Mouse (Mus musculus) splenic B cell, adult 2 months (primary cell): ENCODE results near the gene Dock9.
A peak's percentile ranks its signal among the peaks of the same experiment; 100 is the strongest.

Experiments
- DNase-seq: peaks from one replicate; pipeline ENCODE4 v3.0.0-alpha.2; 2011; ENCODE audit warnings: low read depth, low spot score
- H3K27me3 ChIP-seq: 2 replicates; pipeline ENCODE4 v1.6.1; 2012; ENCODE audit warnings: mild to moderate bottlenecking, low read length, moderate library complexity, mixed read lengths; ENCODE audit not compliant: control insufficient read depth, poor library complexity, insufficient read depth, severe bottlenecking
- H3K36me3 ChIP-seq: 2 replicates; pipeline ENCODE4 v1.6.1; 2012; ENCODE audit warnings: mild to moderate bottlenecking, low read length, moderate library complexity, mixed read lengths; ENCODE audit not compliant: control insufficient read depth, poor library complexity, insufficient read depth, severe bottlenecking

Gene Dock9

DNA sequence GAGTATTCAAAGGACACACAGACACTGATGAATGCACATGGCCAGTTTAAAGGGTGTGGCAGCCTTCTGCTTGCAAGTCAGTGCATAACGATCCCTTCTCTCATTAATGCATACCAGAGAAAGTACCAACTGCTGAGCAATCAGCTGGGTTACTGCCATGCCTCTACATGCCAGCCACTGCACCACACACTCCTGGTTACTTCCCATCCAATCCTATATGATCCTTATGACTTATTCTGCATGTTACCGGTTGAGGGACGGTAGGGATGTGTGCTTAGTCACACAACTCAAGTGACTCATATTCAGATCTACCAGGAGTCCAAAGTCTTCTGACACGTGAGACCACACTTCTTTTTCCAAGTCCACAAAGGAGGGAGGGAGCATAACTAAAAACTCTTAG is 186.5 kb downstream of the Dock9 start:
- no peaks in the 10 kb centered on the region for H3K27me3 ChIP-seq
- DNase-seq: no peak
- 0 out of 2 replicates have a peak, but pooled peaks cover 2% of the 10 kb centered on the region for H3K36me3 ChIP-seq

DNA sequence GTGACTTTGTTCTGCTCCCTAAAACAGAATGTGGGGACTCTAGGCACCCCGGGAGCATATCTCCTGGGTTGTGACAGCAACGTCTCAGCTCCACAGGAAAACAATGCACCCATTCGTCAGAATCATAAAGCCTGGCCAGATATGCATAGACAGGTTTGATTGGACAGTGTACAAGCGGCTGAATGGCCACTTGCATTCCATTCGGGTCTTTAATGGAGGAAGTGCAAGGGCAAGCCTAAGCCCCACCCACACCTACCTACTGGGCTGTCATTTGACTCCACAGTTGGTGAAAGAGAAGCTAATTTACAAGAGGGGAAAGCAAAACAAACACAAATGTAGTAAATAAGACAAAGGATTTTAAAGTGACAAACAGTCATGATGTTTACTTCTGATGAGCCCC is 189.1 kb downstream of the Dock9 start:
- DNase-seq: no peak
- no peaks in the 10 kb centered on the region for H3K27me3 ChIP-seq
- H3K36me3 ChIP-seq: 0 out of 2 replicates have a peak, but pooled peaks cover 2% of the 10 kb centered on the region

- Histone ChIP-seq H3K27me3 (no peaks in the 10 kb centered on the region), H3K36me3 (0 out of 2 replicates have a peak, but pooled peaks cover 2% of the 10 kb centered on the region)
- DNase-seq: no peak
Measured at GRCm38 (mm10) chr14:121606433-121606832, 191.2 kb downstream of the Dock9 start.

DNA sequence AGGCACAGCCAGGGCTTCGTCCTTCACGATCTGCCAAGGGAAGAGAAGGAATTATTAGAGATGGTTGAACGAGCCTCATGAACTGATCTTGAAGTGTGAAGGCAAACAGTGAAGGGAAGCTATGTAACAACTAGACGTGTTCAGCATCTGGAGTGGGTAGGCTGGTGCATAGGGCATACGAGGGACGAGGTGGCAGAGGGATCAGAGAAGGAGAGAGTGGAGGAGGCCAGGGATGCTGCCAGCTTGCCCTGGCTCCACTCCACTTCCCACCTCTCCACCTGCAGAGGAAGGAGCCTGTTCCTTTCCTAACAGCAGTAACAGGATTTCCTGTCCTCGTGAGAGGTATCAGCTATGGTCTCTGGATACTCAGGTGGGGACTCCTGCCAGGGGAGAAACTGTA is 192.4 kb downstream of the Dock9 start:
- DNase-seq: no peak
- no peaks in the 10 kb centered on the region for H3K27me3 ChIP-seq
- H3K36me3 ChIP-seq: 0 out of 2 replicates have a peak, but pooled peaks cover 2% of the 10 kb centered on the region

DNA sequence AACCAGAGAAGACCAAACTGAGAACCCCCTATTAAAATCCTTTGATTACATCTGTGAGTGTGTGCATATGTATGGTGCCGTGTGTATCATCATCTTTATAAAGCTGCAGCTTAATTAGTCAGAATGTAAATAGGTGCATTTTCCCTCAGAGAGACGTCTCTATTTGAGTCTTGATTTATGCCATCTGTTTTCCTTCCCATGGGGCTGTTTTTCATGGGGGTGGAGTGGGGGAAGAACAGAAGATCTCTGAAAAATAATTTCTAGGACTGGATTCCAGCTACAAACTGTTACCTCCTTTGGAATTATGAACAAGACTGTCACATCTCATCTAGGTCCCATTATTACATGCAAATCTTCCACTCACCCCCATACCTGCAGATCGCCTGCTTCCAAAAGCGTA is 193.1 kb downstream of the Dock9 start:
- Histone ChIP-seq H3K27me3 (no peaks in the 10 kb centered on the region), H3K36me3 (0 out of 2 replicates have a peak, but pooled peaks cover under 1% of the 10 kb centered on the region)
- DNase-seq: no peak

GRCm38 (mm10) chr14:121602610-121603009 is 195.0 kb downstream of the Dock9 start:
- no peaks in the 10 kb centered on the region for H3K36me3 ChIP-seq
- no peaks in the 10 kb centered on the region for H3K27me3 ChIP-seq
- no peak for DNase-seq

- H3K36me3 ChIP-seq: no peaks in the 10 kb centered on the region
- peak; percentile 46 for DNase-seq
- no peaks in the 10 kb centered on the region for H3K27me3 ChIP-seq
Measured at GRCm38 (mm10) chr14:121600538-121600937, 197.1 kb downstream of the Dock9 start.

DNA sequence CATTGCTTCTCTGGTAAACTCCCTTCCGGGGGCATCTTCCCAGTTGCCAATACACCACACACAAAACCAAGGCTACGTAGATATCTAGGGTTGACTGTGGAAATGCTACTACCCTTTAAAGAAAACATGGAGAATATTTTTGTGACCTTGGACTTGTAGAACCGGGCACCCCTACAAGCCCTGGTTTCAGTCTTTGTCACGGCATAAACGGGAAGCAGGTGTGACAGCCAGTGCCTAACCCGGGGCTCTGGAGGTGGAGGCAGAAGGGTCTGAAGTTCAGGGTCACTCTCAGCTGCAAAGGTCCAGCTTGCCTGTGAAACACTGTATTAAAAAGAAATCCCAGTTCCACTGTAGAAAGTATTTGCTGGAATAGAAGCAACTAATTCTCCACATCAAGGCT is 200.6 kb downstream of the Dock9 start:
- Histone ChIP-seq H3K36me3 (no peaks in the 10 kb centered on the region), H3K27me3 (no peaks in the 10 kb centered on the region)
- DNase-seq: no peak

DNA sequence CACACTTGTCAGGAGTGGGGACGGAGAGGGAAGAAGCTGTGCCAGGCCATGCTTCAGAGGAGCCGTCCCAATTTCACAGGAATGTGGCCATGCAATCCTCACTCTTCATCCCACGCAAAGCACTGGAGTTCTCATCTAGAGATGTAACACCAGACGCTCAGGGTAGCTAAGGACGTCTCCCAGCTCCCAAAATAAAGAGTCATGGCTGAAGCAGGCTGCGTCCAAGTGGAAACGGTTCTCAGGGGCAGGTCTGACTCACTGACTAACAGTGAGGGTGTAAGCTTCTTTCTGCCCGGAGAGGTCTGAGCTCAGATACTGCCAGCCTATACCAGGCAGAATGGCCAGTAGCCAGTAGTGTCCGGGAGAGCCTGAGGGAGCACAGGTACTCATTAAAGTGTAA is 201.0 kb downstream of the Dock9 start:
- Histone ChIP-seq H3K27me3 (no peaks in the 10 kb centered on the region), H3K36me3 (no peaks in the 10 kb centered on the region)
- no peak for DNase-seq

DNA sequence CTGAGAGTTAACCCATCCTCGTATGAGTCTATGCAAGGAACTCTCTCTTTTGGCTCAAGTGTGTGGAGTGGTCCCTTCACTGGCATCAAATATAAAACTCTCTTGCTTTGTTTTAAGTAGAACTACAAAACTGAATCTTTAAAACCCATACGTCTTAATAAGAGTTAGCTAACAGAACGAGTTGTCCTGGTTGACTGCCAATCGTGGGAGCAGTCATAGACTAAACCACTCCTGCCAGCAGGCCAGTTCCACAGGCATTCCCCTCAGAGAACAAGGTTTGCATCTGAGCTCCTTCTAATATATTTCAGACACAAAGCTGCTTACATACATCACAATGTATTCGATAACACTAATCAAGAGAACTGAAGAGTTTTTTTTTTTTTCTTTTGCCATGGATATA is 203.0 kb downstream of the Dock9 start:
- H3K36me3 ChIP-seq: no peaks in the 10 kb centered on the region
- H3K27me3 ChIP-seq: no peaks in the 10 kb centered on the region
- DNase-seq: no peak

DNA sequence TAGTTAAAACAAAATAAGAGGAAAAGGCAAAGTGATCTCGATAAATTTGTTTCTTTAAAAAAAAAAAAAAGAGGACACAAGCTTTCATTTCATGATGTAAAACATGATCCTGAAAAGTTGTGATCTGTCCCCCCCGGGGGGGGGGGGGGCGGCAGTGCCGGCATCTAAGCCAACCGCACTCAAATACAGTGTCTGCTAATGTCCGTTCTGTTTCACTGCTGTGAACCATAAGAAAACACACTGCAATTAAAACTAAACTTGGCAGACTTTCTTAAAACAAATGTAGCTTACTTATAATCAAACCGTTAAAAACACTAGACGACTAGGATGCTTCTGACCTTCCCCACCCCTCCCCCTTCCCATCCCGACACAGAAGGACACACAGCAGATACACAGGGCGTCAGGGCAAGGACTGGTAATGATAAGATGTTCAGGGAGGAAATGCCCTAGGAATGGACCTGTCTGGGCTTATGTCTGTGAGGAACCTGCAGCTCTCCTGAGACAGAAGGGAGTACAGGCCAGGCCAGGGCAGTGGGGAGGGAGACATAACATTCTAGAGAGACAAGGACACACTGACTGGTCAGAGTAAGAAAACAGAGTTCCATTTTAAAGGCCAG is 204.2 kb downstream of the Dock9 start:
- H3K36me3 ChIP-seq: no peaks in the 10 kb centered on the region
- no peaks in the 10 kb centered on the region for H3K27me3 ChIP-seq
- no peak for DNase-seq

- Histone ChIP-seq H3K27me3 (no peaks in the 10 kb centered on the region), H3K36me3 (no peaks in the 10 kb centered on the region)
- no peak for DNase-seq
Measured at GRCm38 (mm10) chr14:121592890-121593289, 204.7 kb downstream of the Dock9 start.

DNA sequence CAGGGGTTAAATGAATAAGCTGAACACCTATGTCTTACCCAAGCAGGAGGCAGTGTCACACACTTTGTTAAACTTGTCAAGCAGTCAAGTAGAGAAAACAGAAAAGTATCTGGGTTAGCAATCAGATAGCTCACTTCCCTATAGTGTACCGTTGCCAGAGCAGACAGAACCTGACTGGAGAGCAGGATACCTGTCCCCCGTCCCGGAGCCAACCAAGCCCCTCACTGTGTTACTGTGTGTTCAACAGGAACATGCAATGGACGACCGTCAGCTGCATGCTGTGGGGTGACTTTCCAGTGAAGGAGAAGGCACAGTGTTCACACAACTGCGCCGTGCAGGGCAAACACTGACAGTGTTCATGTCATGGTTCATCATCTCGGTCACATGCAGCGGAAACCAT is 205.3 kb downstream of the Dock9 start:
- Histone ChIP-seq H3K36me3 (no peaks in the 10 kb centered on the region), H3K27me3 (no peaks in the 10 kb centered on the region)
- no peak for DNase-seq

GRCm38 (mm10) chr14:121589097-121589725 is 208.4 kb downstream of the Dock9 start:
- peak; percentile 71 for DNase-seq
- H3K36me3 ChIP-seq: no peaks in the 10 kb centered on the region
- no peaks in the 10 kb centered on the region for H3K27me3 ChIP-seq

- peak; percentile 62 for DNase-seq
- Histone ChIP-seq H3K36me3 (no peaks in the 10 kb centered on the region), H3K27me3 (no peaks in the 10 kb centered on the region)
Measured at GRCm38 (mm10) chr14:121588451-121588850, 209.2 kb downstream of the Dock9 start.
